Mouse (Mus musculus) heart, adult 2 months (tissue): ENCODE results near the gene Plekhh1. TPM values are rescaled to one million over a fixed set of nuclear protein-coding genes. Genes with fewer than 3 reads are reported as not detected.
A peak's percentile ranks its signal among the peaks of the same experiment; 100 is the strongest.

ENCODE experiments used
- DNase-seq, 2 experiments: peaks; one replicate each; pipeline ENCODE4 v3.0.0; 2021
- H3K27ac ChIP-seq: fragments of 200-600 bp; 2 replicates; pipeline ENCODE4 v1.8.1; 2022
- H3K27me3 ChIP-seq: fragments of 200-500 bp; 2 replicates; pipeline ENCODE4 v1.6.1; 2012; ENCODE audit warnings: mild to moderate bottlenecking, low read length, inconsistent platforms, mixed read lengths; ENCODE audit not compliant: control insufficient read depth, insufficient read depth
- H3K36me3 ChIP-seq: fragments of 200-500 bp; 2 replicates; pipeline ENCODE4 v1.6.1; 2012; ENCODE audit warnings: low read length, inconsistent platforms; ENCODE audit not compliant: control insufficient read depth, insufficient read depth
- H3K4me1 ChIP-seq: fragments of 200-500 bp; 2 replicates; pipeline ENCODE4 v1.6.1; 2011; ENCODE audit warnings: low read length; ENCODE audit not compliant: control insufficient read depth, insufficient read depth
- H3K4me3 ChIP-seq: fragments of 200-600 bp; 2 replicates; pipeline ENCODE4 v1.8.1; 2022
- H3K79me2 ChIP-seq: fragments of 200-500 bp; replicated peaks from 2 replicates; pipeline ENCODE4 v1.6.1; 2012; ENCODE audit warnings: mild to moderate bottlenecking, inconsistent platforms, low read length, moderate library complexity, mixed read lengths; ENCODE audit not compliant: control insufficient read depth, insufficient read depth
- H3K9ac ChIP-seq: fragments of 200-500 bp; 2 replicates; pipeline ENCODE4 v1.6.1; 2012; ENCODE audit warnings: low read depth, mild to moderate bottlenecking, control low read depth, inconsistent platforms, low read length, mixed read lengths
- CTCF ChIP-seq: fragments of 200-600 bp; IDR thresholded peaks from 2 replicates; pipeline ENCODE4 v1.8.1; 2022; ENCODE audit warnings: antibody characterized with exemption, mild to moderate bottlenecking, moderate library complexity
- EP300 ChIP-seq: fragments of 200-500 bp; IDR thresholded peaks from 2 replicates; pipeline ENCODE4 v1.6.1; 2011; ENCODE audit warnings: low read depth, low read length, control low read depth; ENCODE audit not compliant: insufficient read depth
- POLR2A ChIP-seq: fragments of 200-500 bp; IDR thresholded peaks from 2 replicates; pipeline ENCODE4 v1.6.1; 2011; ENCODE audit warnings: mild to moderate bottlenecking, low read depth, low read length, control low read depth; ENCODE audit not compliant: insufficient read depth
- WGBS: fragments of 180-500 bp; shearing (Covaris S2); methylation state at CpG from one replicate; pipeline ENCODE4 v1.1.7; 2018; 5-methylcytosine and 5-hydroxymethylcytosine counted together
- intact Hi-C: fragments of 180-260 bp; cut with DNase I; formaldehyde crosslinking; loops from one replicate; pipeline ENCODE4 v1.15.1; 2025
- polyA plus RNA-seq: library from polyadenylated mRNA; depleted of rRNA; stranded (reverse); fragments of >200 nt; gene quantifications from 2 replicates; pipeline ENCODE4 v1.2.3, GENCODE M21; 2012
- total RNA-seq, 2 experiments: library from RNA; stranded (reverse); gene quantifications; 2 replicates each; pipeline ENCODE4 v1.2.3; 2021

The Plekhh1 gene
- total and polyA plus RNA-seq, 3 experiments, result 1.4 to 1.8 (median 1.7) TPM

- Histone ChIP-seq H3K79me2 (no peaks in the 10 kb centered on the region), H3K9ac (no peak overlapping the region), H3K27ac (no peak overlapping the region), H3K27me3 (no peaks in the 10 kb centered on the region), H3K36me3 (no peaks in the 10 kb centered on the region), H3K4me1 (peaks cover 2% of the 10 kb centered on the region; the same call in 1 of the 2 replicates), H3K4me3 (no peak overlapping the region)
- intact Hi-C loops, result loop anchor here (1.0 kb wide), 2 partner anchors 69 to 174 kb away; no protein-coding TSS in a partner anchor
- WGBS, result 16% methylated on average over 4 of the region's 4 CpGs
- peak; percentile 82; the same call in 1 of the 2 replicates for TF ChIP-seq EP300
- TF ChIP-seq CTCF, result peak; percentile 83
- TF ChIP-seq POLR2A, result no peak
- DNase-seq, result peak; percentile 51 to 68
Observed at GRCm38 (mm10) chr12:79092569-79092968, 63.6 kb downstream of the Plekhh1 start.

- H3K4me1 ChIP-seq, result peaks cover 1% of the 10 kb centered on the region; the same call in 1 of the 2 replicates
- 55% methylated on average over 3 of the region's 3 CpGs for WGBS
- peaks cover 2% of the 10 kb centered on the region; the same call in 1 of the 2 replicates for H3K27me3 ChIP-seq
- TF ChIP-seq EP300 (no peak), CTCF (peak; percentile 76)
- no peak overlapping the region for H3K9ac ChIP-seq
- no peaks in the 10 kb centered on the region for H3K36me3 ChIP-seq
- DNase-seq, result no peak
- no peak overlapping the region for H3K4me3 ChIP-seq
- intact Hi-C loops, result loop anchor here (1.0 kb wide), 1 partner anchor 179 kb away; no protein-coding TSS in a partner anchor
- H3K79me2 ChIP-seq, result no peaks in the 10 kb centered on the region
- H3K27ac ChIP-seq, result no peak overlapping the region
Observed at GRCm38 (mm10) chr12:79097106-79097752, 68.3 kb downstream of the Plekhh1 start.

GRCm38 (mm10) chr12:79103773-79104172 lies 74.8 kb downstream of the Plekhh1 start:
- intact Hi-C loops, result no loop called here
- WGBS, result 57% methylated on average over 3 of the region's 3 CpGs
- no peak overlapping the region for H3K27ac ChIP-seq
- TF ChIP-seq POLR2A, result no peak
- no peak for TF ChIP-seq EP300
- TF ChIP-seq CTCF, result no peak
- H3K4me1 ChIP-seq, result peaks cover 1% of the 10 kb centered on the region; the same call in 1 of the 2 replicates
- no peaks in the 10 kb centered on the region for H3K36me3 ChIP-seq
- no peak for DNase-seq
- no peak overlapping the region for H3K4me3 ChIP-seq
- peaks cover 2% of the 10 kb centered on the region; the same call in 1 of the 2 replicates for H3K27me3 ChIP-seq
- H3K79me2 ChIP-seq, result no peaks in the 10 kb centered on the region
- H3K9ac ChIP-seq, result no peak overlapping the region

GRCm38 (mm10) chr12:79104544-79104943 lies 75.6 kb downstream of the Plekhh1 start:
- 75% methylated on average over 2 of the region's 2 CpGs for WGBS
- intact Hi-C loops, result no loop called here

GRCm38 (mm10) chr12:79105312-79105711 lies 76.3 kb downstream of the Plekhh1 start:
- Histone ChIP-seq H3K27ac (no peak overlapping the region), H3K4me3 (no peak overlapping the region), H3K4me1 (peaks cover 1% of the 10 kb centered on the region; the same call in 1 of the 2 replicates), H3K27me3 (peaks cover 2% of the 10 kb centered on the region; the same call in 1 of the 2 replicates), H3K36me3 (no peaks in the 10 kb centered on the region), H3K79me2 (no peaks in the 10 kb centered on the region), H3K9ac (no peak overlapping the region)
- TF ChIP-seq CTCF, result no peak
- intact Hi-C loops, result no loop called here
- 87% methylated on average over 5 of the region's 5 CpGs for WGBS
- no peak for DNase-seq

More at GRCm38 (mm10) chr12:79104544-79104943, 75.6 kb downstream of the Plekhh1 start:
- H3K27me3 ChIP-seq, result peaks cover 2% of the 10 kb centered on the region; the same call in 1 of the 2 replicates
- no peak for DNase-seq
- H3K79me2 ChIP-seq, result no peaks in the 10 kb centered on the region
- no peaks in the 10 kb centered on the region for H3K36me3 ChIP-seq
- H3K9ac ChIP-seq, result no peak overlapping the region
- no peak overlapping the region for H3K27ac ChIP-seq
- TF ChIP-seq EP300, result no peak
- TF ChIP-seq CTCF, result 0 out of 2 replicates have a peak, but pooled peaks have one; percentile 2
- H3K4me1 ChIP-seq, result peaks cover 1% of the 10 kb centered on the region; the same call in 1 of the 2 replicates
- H3K4me3 ChIP-seq, result no peak overlapping the region

GRCm38 (mm10) chr12:79118991-79119390 lies 90.0 kb downstream of the Plekhh1 start:
- Histone ChIP-seq H3K4me1 (no peaks in the 10 kb centered on the region), H3K36me3 (no peaks in the 10 kb centered on the region), H3K4me3 (no peak overlapping the region), H3K9ac (no peak overlapping the region), H3K27ac (no peak overlapping the region), H3K27me3 (no peaks in the 10 kb centered on the region), H3K79me2 (no peaks in the 10 kb centered on the region)
- DNase-seq, result no peak
- intact Hi-C loops, result no loop called here
- WGBS, result 80% methylated on average over 4 of the region's 4 CpGs
- TF ChIP-seq CTCF (no peak), EP300 (no peak), POLR2A (no peak)
